ENCODE assay signal across 16 mouse cellular contexts in genomic region chr3:21761909-21762308, GRCm38 (mm10).
A peak's percentile ranks its signal among the peaks of the same experiment; 100 is the strongest.
DNase-seq lines count a peak whose midpoint lies in the region; ATAC-seq lines count a peak whose summit lies in the region.
"Had no signal": no experiment of that assay in that cellular context is flagged by ENCODE, and none has a peak within 500 bp of the region (broad histone marks: within the 10 kb centered on the region; RNA-seq: fewer than 3 reads in every experiment).

No protein-coding gene starts in this region.

- ATAC-seq in midbrain, embryonic 11.5 days (ENCODE audit: low FRiP score): no peak
- ATAC-seq in midbrain, embryonic 13.5 days: no peak
- ATAC-seq: intestine, embryonic 16.5 days; midbrain, embryonic 15.5 days had no signal

- DNase-seq in cerebellum, postnatal 10 days: peak; percentile 34 to 54
- no peak for DNase-seq in cerebellum, postnatal 4 days (ENCODE audit: low spot score in 2 of 2)
- DNase-seq in midbrain, embryonic 11.5 days (ENCODE audit: low spot score, missing footprints): peak; percentile 57
- peak; percentile 45 for DNase-seq in gonadal fat pad, adult 2 months (ENCODE audit: low read depth)
- peak; percentile 52 for DNase-seq in urinary bladder, postnatal 14 days (ENCODE audit: low spot score)
- DNase-seq in liver: no peak
- DNase-seq in testis, postnatal 14 days (ENCODE audit: low spot score): no peak
- DNase-seq: B cell, adult 2 months; gastrocnemius, postnatal 10 days; heart, postnatal 10 days; thymus, adult 18-20 months had no signal

- no peaks in the 10 kb centered on the region for H3K36me3 ChIP-seq in midbrain, embryonic 11.5 days (ENCODE audit: control insufficient read depth, insufficient read depth, low read length)
- no peaks in the 10 kb centered on the region for H3K36me3 ChIP-seq in midbrain, embryonic 13.5 days
- H3K36me3 ChIP-seq: liver, embryonic 15.5 days; midbrain, embryonic 15.5 days had no signal

- no peaks in the 10 kb centered on the region for H3K4me1 ChIP-seq in midbrain, embryonic 11.5 days (ENCODE audit: control insufficient read depth, insufficient read depth, low read length)
- no peaks in the 10 kb centered on the region for H3K4me1 ChIP-seq in midbrain, embryonic 13.5 days (replicated peaks)
- H3K4me1 ChIP-seq: liver, embryonic 15.5 days; midbrain, embryonic 15.5 days had no signal

- no peak overlapping the region for H3K27ac ChIP-seq in midbrain, embryonic 11.5 days (ENCODE audit: low read depth, low read length)
- H3K27ac ChIP-seq in midbrain, embryonic 13.5 days: no peak overlapping the region
- H3K27ac ChIP-seq: left cerebral cortex, adult 2 months; liver, embryonic 15.5 days; midbrain, embryonic 15.5 days had no signal

- WGBS in midbrain, embryonic 11.5 days: 80% methylated on average over 3 of the region's 3 CpGs
- 86% methylated on average over 3 of the region's 3 CpGs for WGBS in midbrain, embryonic 13.5 days

- no peaks in the 10 kb centered on the region for H3K9me3 ChIP-seq in midbrain, embryonic 11.5 days (ENCODE audit: control insufficient read depth, low read length)
- H3K9me3 ChIP-seq in midbrain, embryonic 13.5 days: no peaks in the 10 kb centered on the region
- H3K9me3 ChIP-seq: liver, embryonic 15.5 days; midbrain, embryonic 15.5 days had no signal

- no peaks in the 10 kb centered on the region for H3K27me3 ChIP-seq in midbrain, embryonic 11.5 days (ENCODE audit: control insufficient read depth, insufficient read depth, low read length)
- no peaks in the 10 kb centered on the region for H3K27me3 ChIP-seq in midbrain, embryonic 13.5 days
- H3K27me3 ChIP-seq: liver, embryonic 15.5 days; midbrain, embryonic 15.5 days had no signal

- no peak overlapping the region for H3K9ac ChIP-seq in midbrain, embryonic 11.5 days (ENCODE audit: low read length)
- no peak overlapping the region for H3K9ac ChIP-seq in midbrain, embryonic 13.5 days (replicated peaks)
- H3K9ac ChIP-seq: liver, embryonic 15.5 days; midbrain, embryonic 15.5 days had no signal

- H3K4me2 ChIP-seq in midbrain, embryonic 11.5 days: no peak overlapping the region
- no peak overlapping the region for H3K4me2 ChIP-seq in midbrain, embryonic 13.5 days (replicated peaks)
- H3K4me2 ChIP-seq: liver, embryonic 15.5 days; midbrain, embryonic 15.5 days had no signal

- no peak overlapping the region for H3K4me3 ChIP-seq in midbrain, embryonic 11.5 days (ENCODE audit: low read depth, low read length)
- no peak overlapping the region for H3K4me3 ChIP-seq in midbrain, embryonic 13.5 days (replicated peaks)
- H3K4me3 ChIP-seq: left cerebral cortex, adult 2 months; liver, embryonic 15.5 days; midbrain, embryonic 15.5 days had no signal

Comparison
In these comparisons a context has a peak if more than half of its experiments do, and no peak if none do; other contexts are left out.
1. DNase-seq: peak in cerebellum, postnatal 10 days (2 of 2), midbrain, embryonic 11.5 days (single experiment), gonadal fat pad, adult 2 months (single experiment) and urinary bladder, postnatal 14 days (single experiment); none in cerebellum, postnatal 4 days (0 of 2), liver (single experiment) and testis, postnatal 14 days (single experiment).